Mouse (Mus musculus): Measurements from ENCODE around the gene Otos.

The Otos gene

DNA sequence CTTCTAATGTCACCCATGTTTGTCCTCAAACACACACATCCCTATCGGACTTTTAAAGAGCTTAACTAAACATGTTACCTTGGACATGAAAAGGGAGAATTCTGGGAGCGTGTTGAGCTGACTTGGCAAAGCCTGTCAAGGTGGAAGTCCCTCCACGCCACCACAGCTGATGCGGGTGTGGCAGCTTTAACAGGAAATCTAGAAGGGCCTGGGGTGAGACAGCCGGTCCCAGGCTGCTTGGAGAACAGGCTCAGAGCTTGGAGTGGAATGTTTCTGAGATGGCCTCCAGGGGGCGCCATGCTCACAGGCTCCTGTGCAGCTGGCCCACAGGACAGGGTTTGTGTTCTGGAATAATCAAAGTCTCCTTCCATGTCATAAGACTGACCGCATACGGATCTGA lies at the start of gene Otos:
Otos (minus strand) TSS at position 169 of the 400 bp plus-strand sequence.
- DNase-seq, result peak; percentile 44

DNA sequence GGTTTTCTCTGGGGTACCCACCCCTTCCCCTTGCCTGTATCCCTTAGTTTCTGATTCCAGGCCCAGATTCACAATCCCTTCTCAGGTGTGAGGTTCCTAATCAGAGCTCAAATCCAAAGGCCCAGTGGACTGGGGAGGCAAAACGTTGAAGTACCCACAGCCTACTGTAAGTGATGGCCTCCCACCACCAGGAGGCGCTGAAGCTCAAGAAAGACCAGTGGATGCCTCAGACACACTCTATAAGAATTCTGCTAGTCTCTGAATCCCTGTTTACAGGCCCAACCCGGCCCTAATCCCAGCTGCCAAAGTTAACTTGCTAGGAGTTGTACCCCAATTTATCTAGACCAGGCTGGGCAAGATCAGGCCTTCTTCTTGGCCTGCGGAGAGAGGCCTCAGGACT lies 48.2 kb upstream of the Otos start:
- peak; percentile 49 for DNase-seq

DNA sequence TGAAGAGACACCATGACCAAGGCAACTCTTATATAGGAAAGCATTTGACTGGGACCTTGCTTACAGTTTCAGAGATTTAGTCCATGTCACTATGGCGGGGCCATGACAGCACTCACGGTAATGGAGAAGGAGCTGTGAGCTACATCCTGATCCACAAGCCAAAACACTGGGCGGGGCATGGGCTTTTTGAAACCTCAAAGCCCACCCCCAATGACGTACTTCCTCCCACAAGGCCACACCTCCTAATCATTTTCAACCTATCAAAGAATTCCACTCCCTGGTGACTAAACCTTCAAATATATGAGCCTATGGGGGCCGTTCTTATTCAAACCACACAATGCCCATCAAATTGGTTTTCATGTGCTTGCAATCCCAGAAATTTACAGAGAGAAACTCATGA lies 47.1 kb upstream of the Otos start:
- no peak for DNase-seq

GRCm38 (mm10) chr1:92691166-92691844 lies 42.7 kb upstream of the Otos start:
- no peak for DNase-seq

- DNase-seq, result no peak
Observed at GRCm38 (mm10) chr1:92686994-92687393, 38.4 kb upstream of the Otos start.

GRCm38 (mm10) chr1:92683151-92683550 lies 34.5 kb upstream of the Otos start:
- DNase-seq, result no peak

- peak; percentile 77 for DNase-seq
Observed at GRCm38 (mm10) chr1:92680668-92681603, 32.3 kb upstream of the Otos start.

DNA sequence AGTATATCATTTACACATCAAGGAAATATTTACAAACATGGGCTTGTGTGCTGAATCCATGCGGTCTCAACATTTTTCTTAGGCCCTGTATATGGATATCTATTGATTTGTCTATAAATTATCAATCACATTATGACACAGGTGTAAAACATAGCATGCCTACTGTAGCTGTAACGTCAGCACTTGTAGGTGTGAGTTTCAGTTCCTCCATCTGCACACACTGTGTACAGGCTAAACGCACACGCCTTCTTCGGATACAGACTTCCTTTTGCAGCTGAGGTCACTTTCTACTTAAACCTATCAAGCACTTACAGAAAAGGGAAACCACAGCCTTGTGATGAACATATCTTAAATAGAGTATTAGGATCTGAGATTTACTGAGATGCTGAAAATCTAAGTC lies 30.1 kb upstream of the Otos start:
- DNase-seq, result no peak

DNA sequence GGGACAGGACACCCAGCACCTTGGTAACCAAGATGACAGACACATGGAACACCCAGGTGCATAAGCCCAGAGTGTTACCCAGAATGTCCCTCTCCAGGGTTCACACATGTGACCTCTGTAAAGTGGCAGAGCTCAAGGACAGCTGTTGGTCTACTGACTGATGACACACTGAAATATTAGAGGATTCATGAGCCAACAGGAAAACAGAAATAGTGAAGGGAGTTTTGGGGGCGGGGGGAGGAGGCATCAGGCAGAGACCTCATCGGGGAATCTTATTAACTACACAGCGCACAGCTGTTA lies 28.0 kb upstream of the Otos start:
- DNase-seq, result no peak

GRCm38 (mm10) chr1:92675932-92676675 lies 27.5 kb upstream of the Otos start:
- DNase-seq, result no peak

GRCm38 (mm10) chr1:92673258-92673782 lies 24.7 kb upstream of the Otos start:
- DNase-seq, result no peak

DNA sequence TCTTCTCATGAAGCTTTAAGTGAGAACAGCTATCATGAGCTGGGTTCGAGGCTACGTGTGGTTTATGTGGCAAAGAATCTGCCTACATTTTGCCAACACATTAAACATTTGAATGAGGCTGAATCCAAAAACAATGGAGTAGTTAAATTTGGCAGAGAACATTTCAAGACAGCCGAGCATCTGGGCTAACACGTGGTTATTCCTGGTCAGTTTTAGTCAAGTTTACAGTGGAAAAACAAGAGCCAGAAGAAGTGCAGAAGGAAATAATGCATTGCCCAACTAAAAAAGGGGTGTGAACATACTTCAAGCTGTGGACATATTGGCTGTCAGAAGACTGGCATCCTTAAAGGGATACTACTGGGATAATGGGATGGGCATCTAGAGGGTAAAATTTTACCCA lies 22.7 kb upstream of the Otos start:
- DNase-seq, result no peak

DNA sequence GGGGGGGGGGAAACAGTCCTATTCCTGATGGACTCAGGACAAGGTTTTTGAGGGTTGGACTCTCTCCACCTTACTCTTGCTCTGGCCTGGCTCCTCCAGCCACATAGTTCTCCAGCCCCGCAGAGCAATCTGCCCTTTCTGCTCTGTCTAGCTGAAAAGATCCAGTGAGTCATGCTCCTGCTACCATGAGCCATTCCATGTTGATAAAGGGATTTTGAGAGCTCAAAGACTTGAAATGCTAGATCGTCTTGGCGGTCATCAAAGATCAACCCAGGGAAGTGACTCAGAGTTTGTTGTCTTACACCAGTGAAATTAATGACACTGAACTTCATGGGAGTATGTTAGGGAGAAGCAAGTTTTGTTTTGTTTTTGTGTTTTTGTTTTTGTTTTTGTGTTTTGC lies 20.8 kb upstream of the Otos start:
- DNase-seq, result no peak

DNA sequence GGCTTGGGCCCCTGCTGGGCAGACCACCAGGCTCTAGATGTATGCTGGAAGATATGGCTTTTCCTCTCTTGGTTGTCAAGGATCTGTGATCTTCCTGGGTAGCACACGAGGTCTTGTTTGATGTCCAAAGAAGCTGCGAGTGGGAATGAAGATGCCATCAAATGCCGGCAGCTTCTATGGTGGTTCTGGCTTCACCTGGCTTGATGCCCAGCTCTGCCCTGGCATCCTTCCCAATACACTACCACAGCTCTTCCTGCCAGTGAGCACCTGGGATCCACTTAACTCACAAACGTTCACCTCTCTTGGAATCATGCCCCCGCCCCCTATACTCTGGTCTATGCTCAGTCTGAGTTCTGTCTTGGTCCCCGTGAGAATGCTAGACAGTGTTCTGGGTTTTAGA lies 18.5 kb upstream of the Otos start:
- DNase-seq, result no peak

DNA sequence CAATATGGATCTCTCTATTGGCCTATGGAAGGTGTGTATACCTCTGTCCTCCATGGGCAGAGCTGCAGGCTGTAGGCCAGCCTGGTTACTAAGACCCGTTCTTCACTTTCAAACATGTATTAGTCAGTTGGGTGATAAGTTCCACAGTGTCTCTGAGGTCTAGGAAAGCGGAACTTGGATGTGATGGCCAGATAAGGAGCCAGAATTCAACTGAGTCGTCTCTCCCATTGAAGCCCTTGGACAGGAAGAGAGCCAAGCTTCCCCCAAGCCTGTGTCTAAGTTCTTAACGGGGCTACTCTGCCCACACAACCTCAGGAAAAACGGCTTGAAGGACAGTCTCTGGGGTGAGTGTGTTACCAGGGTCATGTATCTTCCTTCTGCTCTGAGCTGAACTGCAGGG lies 10.8 kb upstream of the Otos start:
- DNase-seq, result no peak

DNA sequence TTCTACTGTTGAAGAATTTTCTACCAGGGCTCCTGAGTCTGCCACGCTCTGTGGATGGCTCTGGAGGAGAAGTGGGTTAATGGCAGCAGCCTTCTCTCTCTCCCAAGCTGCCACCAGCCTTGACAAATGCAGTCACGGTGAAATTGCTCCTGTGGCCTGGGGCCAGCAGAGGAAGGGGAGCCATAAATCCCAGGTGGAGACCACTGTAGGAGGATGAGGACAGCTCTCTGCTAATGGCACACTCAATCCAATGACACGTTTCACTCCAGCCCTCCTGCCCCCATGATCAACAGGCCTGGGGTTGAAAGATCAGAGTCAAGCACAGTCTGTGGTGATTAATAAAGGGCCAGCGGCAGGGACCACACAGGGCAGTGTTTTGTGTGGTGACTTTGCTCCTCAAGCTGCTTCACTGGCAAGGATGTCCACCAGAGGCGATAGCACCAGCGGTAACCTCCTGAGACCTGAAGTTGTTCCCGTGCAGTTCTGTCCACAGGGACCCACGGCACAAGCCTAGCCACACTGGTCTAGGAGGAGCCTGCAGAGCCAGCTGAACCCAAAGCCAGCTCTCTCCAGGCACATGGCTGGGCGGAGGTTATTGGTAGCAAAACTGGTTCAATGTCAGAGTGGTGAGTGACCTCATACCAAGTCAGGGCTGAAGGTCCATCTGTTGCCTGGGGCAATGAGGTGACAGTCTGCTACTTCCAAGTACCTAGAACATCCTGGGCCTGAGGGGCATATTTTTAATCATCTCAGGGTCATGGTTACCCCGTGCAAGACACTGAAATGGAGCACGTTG lies 8.6 kb upstream of the Otos start:
- DNase-seq, result no peak

- no peak for DNase-seq
Observed at GRCm38 (mm10) chr1:92654676-92655075, 6.0 kb upstream of the Otos start.

- no peak for DNase-seq
Observed at GRCm38 (mm10) chr1:92653179-92653578, 4.5 kb upstream of the Otos start.

GRCm38 (mm10) chr1:92651467-92651866 lies 2.8 kb upstream of the Otos start:
- DNase-seq, result no peak

- no peak for DNase-seq
Observed at GRCm38 (mm10) chr1:92648197-92648596, 444 bp downstream of the Otos start.

DNA sequence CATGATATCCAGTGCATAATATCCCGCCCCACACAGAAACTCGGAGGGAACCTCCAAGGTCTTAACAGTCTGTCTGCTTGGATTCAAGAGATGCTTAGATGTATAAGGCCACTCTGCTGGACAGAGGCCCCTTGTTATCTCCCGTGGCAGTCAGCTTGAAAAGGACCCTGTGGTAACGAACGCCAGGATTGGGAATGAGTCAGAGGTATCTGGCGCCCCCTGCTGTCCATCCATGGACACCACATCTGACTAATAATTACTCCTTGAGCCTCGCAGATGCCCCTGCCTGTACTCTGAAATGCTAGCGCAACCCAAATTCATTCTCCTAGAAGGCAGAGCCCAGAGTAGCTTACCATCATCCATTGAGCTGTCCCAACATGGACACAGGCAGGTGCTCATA lies 889 bp downstream of the Otos start:
- peak; percentile 33 for DNase-seq

DNA sequence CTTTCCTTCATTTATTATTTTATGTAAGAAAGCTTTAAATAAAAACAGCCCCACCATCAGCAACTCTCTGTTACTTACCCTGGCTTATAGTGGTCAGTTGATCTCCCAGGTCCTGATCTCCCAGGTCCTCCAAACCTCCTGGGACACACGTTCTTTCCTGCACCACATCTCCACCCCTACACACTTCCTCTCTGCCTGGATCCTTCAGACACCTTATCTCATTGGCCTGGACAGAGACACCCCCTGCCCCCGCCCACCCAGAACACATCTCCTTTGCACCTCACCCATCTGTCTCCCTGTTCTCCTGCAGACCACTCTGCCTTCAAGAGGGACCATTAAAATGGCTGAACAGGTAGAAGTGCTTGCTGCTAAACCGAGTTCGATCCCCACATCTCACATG lies 1.6 kb downstream of the Otos start:
- no peak for DNase-seq

- DNase-seq, result no peak
Observed at GRCm38 (mm10) chr1:92646601-92647000, 2.0 kb downstream of the Otos start.
